Mouse (Mus musculus) heart, postnatal 36 days (tissue): ENCODE measurements at regions not wholly inside any gene's neighbourhood (a gene's known extent, or its start where the extent isn't known, plus 50 kb on each side); places are given as distances from the start of the nearest gene placed in this dataset.
"Not testable (repeated sequence)": the region's sequence is repeated elsewhere in the genome, so short reads cannot be mapped to it uniquely, and the experiment has no call there.

Source experiments
- DNase-seq, 2 experiments: peaks; one replicate each; pipeline ENCODE4 v3.0.0; 2021 to 2022
- intact Hi-C: fragments of 180-260 bp; cut with DNase I; formaldehyde crosslinking; loops from one replicate; pipeline ENCODE4 v1.15.1; 2025

GRCm38 (mm10) chr13:26865930-26866555, 96.1 kb upstream of the Hdgfl1 start:
- intact Hi-C loops: no loop called here
- DNase-seq: no peak

- intact Hi-C loops: no loop called here
- no peak for DNase-seq
Observed at GRCm38 (mm10) chr13:26867794-26868193, 97.8 kb upstream of the Hdgfl1 start.

- intact Hi-C loops: no loop called here
- DNase-seq: peak; percentile 22 to 43
Observed at GRCm38 (mm10) chr13:26916477-26916876, 140.9 kb upstream of the Prl start.

- no peak for DNase-seq
- intact Hi-C loops: no loop called here
Observed at GRCm38 (mm10) chr13:26932695-26933438, 124.5 kb upstream of the Prl start.

- intact Hi-C loops: no loop called here
- no peak for DNase-seq
Observed at GRCm38 (mm10) chr13:26933838-26934237, 123.5 kb upstream of the Prl start.

- no peak for DNase-seq
- intact Hi-C loops: loop anchor here (5.0 kb wide), 1 partner anchor 1562 kb away; no protein-coding TSS in a partner anchor
Observed at GRCm38 (mm10) chr13:26940436-26940835, 116.9 kb upstream of the Prl start.

- intact Hi-C loops: loop anchor here (5.0 kb wide), 1 partner anchor 1558 kb away; no protein-coding TSS in a partner anchor
- DNase-seq: no peak
Observed at GRCm38 (mm10) chr13:26944487-26944886, 112.9 kb upstream of the Prl start.

- intact Hi-C loops: no loop called here
- no peak for DNase-seq
Observed at GRCm38 (mm10) chr13:26951461-26951860, 105.9 kb upstream of the Prl start.

- intact Hi-C loops: no loop called here
- no peak for DNase-seq
Observed at GRCm38 (mm10) chr13:26953834-26954233, 103.5 kb upstream of the Prl start.

- DNase-seq: no peak
- intact Hi-C loops: no loop called here
Observed at GRCm38 (mm10) chr13:26959534-26960100, 97.8 kb upstream of the Prl start.

GRCm38 (mm10) chr13:26960531-26960930, 96.8 kb upstream of the Prl start:
- intact Hi-C loops: not testable (repeated sequence)

GRCm38 (mm10) chr13:26976024-26976423, 81.3 kb upstream of the Prl start:
- intact Hi-C loops: no loop called here
- DNase-seq: no peak

More at GRCm38 (mm10) chr13:26960531-26960930, 96.8 kb upstream of the Prl start:
- not testable (repeated sequence) for DNase-seq

- intact Hi-C loops: no loop called here
- DNase-seq: no peak
Observed at GRCm38 (mm10) chr13:26980475-26980874, 76.9 kb upstream of the Prl start.
